Mouse (Mus musculus) forebrain, embryonic 12.5 days (tissue): ENCODE measurements around the gene Wdr73. TPM values are rescaled to one million over a fixed set of nuclear protein-coding genes. Genes with fewer than 3 reads are reported as not detected.

Experiments
- ATAC-seq: fragments of 200-750 bp; cut with Nextera tagmentation; 2 replicates; pipeline ENCODE4 v1.8.0; 2017; ENCODE audit warnings: moderate TSS enrichment; ENCODE audit not compliant: low FRiP score
- H3K27ac ChIP-seq: fragments of 300-500 bp; sonication (generic); 2 replicates; pipeline ENCODE4 v1.5.1; 2016; ENCODE audit warnings: mild to moderate bottlenecking
- H3K27me3 ChIP-seq: fragments of 300-500 bp; sonication (generic); 2 replicates; pipeline ENCODE4 v1.6.1; 2016; ENCODE audit warnings: mild to moderate bottlenecking
- H3K36me3 ChIP-seq: fragments of 300-500 bp; sonication (generic); replicated peaks from 2 replicates; pipeline ENCODE4 v1.6.1; 2016; ENCODE audit warnings: mild to moderate bottlenecking
- H3K4me1 ChIP-seq: fragments of 300-500 bp; sonication (generic); 2 replicates; pipeline ENCODE4 v1.6.1; 2016
- H3K4me2 ChIP-seq: fragments of 300-500 bp; sonication (generic); 2 replicates; pipeline ENCODE4 v1.6.1; 2016; ENCODE audit warnings: mild to moderate bottlenecking, moderate library complexity
- H3K4me3 ChIP-seq: fragments of 300-500 bp; sonication (generic); replicated peaks from 2 replicates; pipeline ENCODE4 v1.5.1; 2016; ENCODE audit warnings: mild to moderate bottlenecking
- H3K9ac ChIP-seq: fragments of 300-500 bp; sonication (generic); 2 replicates; pipeline ENCODE4 v1.6.1; 2016; ENCODE audit warnings: mild to moderate bottlenecking
- H3K9me3 ChIP-seq: fragments of 300-500 bp; sonication (generic); 2 replicates; pipeline ENCODE4 v1.6.1; 2016
- WGBS: fragments of 180-500 bp; shearing (Covaris S2); methylation state at CpG from one replicate; pipeline ENCODE4 v1.1.7; 2016; 5-methylcytosine and 5-hydroxymethylcytosine counted together
- polyA plus RNA-seq: library from polyadenylated mRNA; unstranded; fragments of >200 nt; fragmentation: Nextera tagmentation; extraction: Ambion mirVana; gene quantifications from 2 replicates; pipeline ENCODE4 v1.2.1, GENCODE M21; 2016

Wdr73 gene
- polyA plus RNA-seq, 1 experiment from 2014 or later, result 46.5 TPM

GRCm38 (mm10) chr7:80889841-80890241 is 11.2 kb downstream of the Wdr73 start:
- H3K9me3 ChIP-seq, result no peaks in the 10 kb centered on the region
- H3K27me3 ChIP-seq, result no peaks in the 10 kb centered on the region
- H3K9ac ChIP-seq, result peak overlapping the region; percentile 21; the same call in 1 of the 2 replicates
- 85% methylated on average over 13 of the region's 13 CpGs for WGBS
- H3K4me2 ChIP-seq, result no peak overlapping the region
- H3K4me1 ChIP-seq, result peaks cover 12% of the 10 kb centered on the region
- peak overlapping the region; percentile 80 for H3K27ac ChIP-seq
- no peak overlapping the region for H3K4me3 ChIP-seq
- no peak for ATAC-seq
- H3K36me3 ChIP-seq, result peaks cover 48% of the 10 kb centered on the region

GRCm38 (mm10) chr7:80889021-80889511 is 12.0 kb downstream of the Wdr73 start:
- Histone ChIP-seq H3K36me3 (peaks cover 41% of the 10 kb centered on the region), H3K9me3 (no peaks in the 10 kb centered on the region), H3K4me2 (no peak overlapping the region; the same call in 1 of the 2 replicates), H3K4me1 (peaks cover 12% of the 10 kb centered on the region), H3K9ac (0 out of 2 replicates have a peak overlapping the region, but pooled peaks have one; percentile 25), H3K4me3 (no peak overlapping the region), H3K27ac (peak overlapping the region; percentile 80), H3K27me3 (no peaks in the 10 kb centered on the region)
- WGBS, result 42% methylated on average over 9 of the region's 9 CpGs
- ATAC-seq, result peak; percentile 76

- H3K27me3 ChIP-seq, result no peaks in the 10 kb centered on the region
- H3K9ac ChIP-seq, result no peak overlapping the region
- 85% methylated on average over 7 of the region's 7 CpGs for WGBS
- H3K4me1 ChIP-seq, result peaks cover 12% of the 10 kb centered on the region
- H3K27ac ChIP-seq, result peak overlapping the region; percentile 80
- no peak overlapping the region for H3K4me2 ChIP-seq
- peaks cover 36% of the 10 kb centered on the region for H3K36me3 ChIP-seq
- no peaks in the 10 kb centered on the region for H3K9me3 ChIP-seq
- ATAC-seq, result peak; percentile 31; the same call in 1 of the 2 replicates
- no peak overlapping the region for H3K4me3 ChIP-seq
Observed at GRCm38 (mm10) chr7:80888595-80888994, 12.5 kb downstream of the Wdr73 start.

GRCm38 (mm10) chr7:80885666-80886065 is 15.4 kb downstream of the Wdr73 start:
- whole genome bisulfite sequencing, result 14% methylated on average over 1 of the region's 1 CpGs
- Histone ChIP-seq H3K4me2 (no peak overlapping the region), H3K4me3 (no peak overlapping the region), H3K27ac (no peak overlapping the region), H3K36me3 (peaks cover 7% of the 10 kb centered on the region), H3K9me3 (no peaks in the 10 kb centered on the region), H3K4me1 (peaks cover 20% of the 10 kb centered on the region), H3K9ac (no peak overlapping the region), H3K27me3 (no peaks in the 10 kb centered on the region)
- no peak for ATAC-seq

GRCm38 (mm10) chr7:80882830-80883505 is 18.1 kb downstream of the Wdr73 start:
- Histone ChIP-seq H3K27ac (no peak overlapping the region), H3K4me3 (no peak overlapping the region; the same call in 1 of the 2 replicates), H3K4me2 (peak overlapping the region; percentile 32), H3K27me3 (no peaks in the 10 kb centered on the region; the same call in 1 of the 2 replicates), H3K4me1 (peaks cover 8% of the 10 kb centered on the region), H3K9me3 (no peaks in the 10 kb centered on the region), H3K36me3 (0 out of 2 replicates have a peak, but pooled peaks cover under 1% of the 10 kb centered on the region), H3K9ac (no peak overlapping the region)
- WGBS, result 24% methylated on average over 14 of the region's 14 CpGs
- peak; percentile 76 for ATAC-seq

GRCm38 (mm10) chr7:80875727-80876126 is 25.3 kb downstream of the Wdr73 start:
- no peak overlapping the region for H3K9ac ChIP-seq
- H3K9me3 ChIP-seq, result no peaks in the 10 kb centered on the region
- no peak overlapping the region for H3K4me2 ChIP-seq
- H3K27ac ChIP-seq, result no peak overlapping the region
- no peaks in the 10 kb centered on the region for H3K4me1 ChIP-seq
- peaks cover 65% of the 10 kb centered on the region for H3K36me3 ChIP-seq
- WGBS, result 19% methylated on average over 37 of the region's 37 CpGs
- H3K27me3 ChIP-seq, result peaks cover 29% of the 10 kb centered on the region
- no peak overlapping the region for H3K4me3 ChIP-seq
- no peak for ATAC-seq

GRCm38 (mm10) chr7:80873631-80874030 is 27.4 kb downstream of the Wdr73 start:
- ATAC-seq, result no peak
- H3K4me3 ChIP-seq, result no peak overlapping the region
- peaks cover 29% of the 10 kb centered on the region for H3K27me3 ChIP-seq
- H3K9ac ChIP-seq, result no peak overlapping the region
- H3K9me3 ChIP-seq, result no peaks in the 10 kb centered on the region
- no peak overlapping the region for H3K27ac ChIP-seq
- 96% methylated on average over 2 of the region's 2 CpGs for WGBS
- H3K36me3 ChIP-seq, result peaks cover 85% of the 10 kb centered on the region
- H3K4me1 ChIP-seq, result no peaks in the 10 kb centered on the region
- H3K4me2 ChIP-seq, result no peak overlapping the region

GRCm38 (mm10) chr7:80873038-80873437 is 28.0 kb downstream of the Wdr73 start:
- Histone ChIP-seq H3K9ac (no peak overlapping the region), H3K4me2 (no peak overlapping the region), H3K36me3 (peaks cover 91% of the 10 kb centered on the region), H3K9me3 (no peaks in the 10 kb centered on the region), H3K4me3 (no peak overlapping the region), H3K27me3 (peaks cover 29% of the 10 kb centered on the region), H3K4me1 (no peaks in the 10 kb centered on the region), H3K27ac (no peak overlapping the region)
- 85% methylated on average over 5 of the region's 5 CpGs for WGBS
- ATAC-seq, result no peak

- H3K4me1 ChIP-seq, result peaks cover 11% of the 10 kb centered on the region
- H3K27ac ChIP-seq, result no peak overlapping the region
- H3K27me3 ChIP-seq, result peaks cover 4% of the 10 kb centered on the region
- 94% methylated on average over 2 of the region's 2 CpGs for WGBS
- no peak for ATAC-seq
- no peaks in the 10 kb centered on the region for H3K9me3 ChIP-seq
- no peak overlapping the region for H3K4me2 ChIP-seq
- no peak overlapping the region for H3K4me3 ChIP-seq
- H3K36me3 ChIP-seq, result peaks cover 85% of the 10 kb centered on the region
- H3K9ac ChIP-seq, result no peak overlapping the region
Observed at GRCm38 (mm10) chr7:80868686-80869085, 32.4 kb downstream of the Wdr73 start.

GRCm38 (mm10) chr7:80866514-80867147 is 34.4 kb downstream of the Wdr73 start:
- Histone ChIP-seq H3K9me3 (no peaks in the 10 kb centered on the region), H3K4me3 (no peak overlapping the region), H3K9ac (no peak overlapping the region), H3K27me3 (no peaks in the 10 kb centered on the region), H3K4me2 (no peak overlapping the region), H3K4me1 (peaks cover 29% of the 10 kb centered on the region), H3K27ac (no peak overlapping the region), H3K36me3 (peaks cover 75% of the 10 kb centered on the region)
- WGBS, result 90% methylated on average over 7 of the region's 7 CpGs
- ATAC-seq, result no peak

- no peak for ATAC-seq
- H3K4me3 ChIP-seq, result no peak overlapping the region
- WGBS, result 94% methylated on average over 7 of the region's 7 CpGs
- H3K27me3 ChIP-seq, result no peaks in the 10 kb centered on the region
- no peak overlapping the region for H3K4me2 ChIP-seq
- H3K27ac ChIP-seq, result no peak overlapping the region
- no peak overlapping the region for H3K9ac ChIP-seq
- peaks cover 32% of the 10 kb centered on the region for H3K4me1 ChIP-seq
- peaks cover 67% of the 10 kb centered on the region for H3K36me3 ChIP-seq
- no peaks in the 10 kb centered on the region for H3K9me3 ChIP-seq
Observed at GRCm38 (mm10) chr7:80865521-80865920, 35.5 kb downstream of the Wdr73 start.

- Histone ChIP-seq H3K4me3 (no peak overlapping the region), H3K27ac (no peak overlapping the region), H3K9ac (no peak overlapping the region), H3K9me3 (no peaks in the 10 kb centered on the region), H3K27me3 (no peaks in the 10 kb centered on the region), H3K4me2 (no peak overlapping the region), H3K4me1 (peaks cover 34% of the 10 kb centered on the region), H3K36me3 (peaks cover 61% of the 10 kb centered on the region)
- no peak for ATAC-seq
- WGBS, result 94% methylated on average over 8 of the region's 8 CpGs
Observed at GRCm38 (mm10) chr7:80864831-80865230, 36.2 kb downstream of the Wdr73 start.
